Mouse (Mus musculus) myocyte (in vitro differentiated cells): ENCODE measurements around the gene Cd300ld4.

ENCODE experiments used
- CEBPB ChIP-seq: IDR thresholded peaks from 2 replicates; pipeline ENCODE4 v1.6.1; 2011; ENCODE audit warnings: mild to moderate bottlenecking, moderate library complexity; ENCODE audit not compliant: poor library complexity, insufficient read depth, severe bottlenecking
- E2F4 ChIP-seq: IDR thresholded peaks from one replicate; pipeline ENCODE4 v1.6.1; 2011; ENCODE audit warnings: mild to moderate bottlenecking, control low read depth, moderate library complexity; ENCODE audit not compliant: insufficient read depth
- MAX ChIP-seq: IDR thresholded peaks from one replicate; pipeline ENCODE4 v1.6.1; 2011; ENCODE audit warnings: low read depth, mild to moderate bottlenecking, control low read depth
- MYOG ChIP-seq, 3 experiments: IDR thresholded peaks; one replicate each; pipeline ENCODE4 v1.6.1; 2011; ENCODE audit warnings: control low read depth in 2 of 3, low read depth in 2 of 3, mild to moderate bottlenecking in 2 of 3; ENCODE audit not compliant: insufficient read length in 2 of 3, control insufficient read depth in 1 of 3, insufficient read depth in 1 of 3
- POLR2A ChIP-seq: IDR thresholded peaks from one replicate; pipeline ENCODE4 v1.6.1; 2011; ENCODE audit warnings: low read depth, mild to moderate bottlenecking, control low read depth, moderate library complexity; ENCODE audit not compliant: insufficient read length
- POLR2AphosphoS2 ChIP-seq: IDR thresholded peaks from one replicate; pipeline ENCODE4 v1.6.1; 2011; ENCODE audit warnings: low read depth, control low read depth; ENCODE audit not compliant: insufficient read length
- REST ChIP-seq: IDR thresholded peaks from one replicate; pipeline ENCODE4 v1.6.1; 2011; ENCODE audit warnings: mild to moderate bottlenecking, control low read depth, moderate library complexity; ENCODE audit not compliant: insufficient read depth, insufficient read length
- TCF12 ChIP-seq: IDR thresholded peaks from one replicate; pipeline ENCODE4 v1.6.1; 2011; ENCODE audit warnings: mild to moderate bottlenecking, control low read depth; ENCODE audit not compliant: poor library complexity, insufficient read depth, severe bottlenecking
- TCF3 ChIP-seq: IDR thresholded peaks from one replicate; pipeline ENCODE4 v1.6.1; 2011; ENCODE audit warnings: low read depth, control low read depth; ENCODE audit not compliant: insufficient read length
- USF1 ChIP-seq: IDR thresholded peaks from one replicate; pipeline ENCODE4 v1.6.1; 2011; ENCODE audit warnings: low read depth, mild to moderate bottlenecking, control low read depth, moderate library complexity

- TF ChIP-seq E2F4, result no peak
- TF ChIP-seq POLR2A, result no peak
- TF ChIP-seq MAX, result no peak
- TF ChIP-seq POLR2AphosphoS2, result no peak
- no peak for TF ChIP-seq CEBPB
- no peak for TF ChIP-seq USF1
- no peak for TF ChIP-seq MYOG (IDR thresholded peaks at IDR 0.05; ENCODE audit: control insufficient read depth in 1 of 3, insufficient read depth in 1 of 3, insufficient read length in 2 of 3, low read depth in 2 of 3)
- TF ChIP-seq TCF12, result no peak
- TF ChIP-seq TCF3, result no peak
- peak; percentile 66 for TF ChIP-seq REST
Measured at GRCm38 (mm10) chr11:115052206-115052605, 25.4 kb upstream of the Cd300ld4 start.
